Mouse (Mus musculus) heart, postnatal 36 days (tissue): ENCODE results near the gene Psma3. TPM values are rescaled to one million over a fixed set of nuclear protein-coding genes. Genes with fewer than 3 reads are reported as not detected.

Experiments
- DNase-seq, 2 experiments: peaks; one replicate each; pipeline ENCODE4 v3.0.0; 2021 to 2022
- intact Hi-C: fragments of 180-260 bp; cut with DNase I; formaldehyde crosslinking; loops from one replicate; pipeline ENCODE4 v1.15.1; 2025
- total RNA-seq, 2 experiments: library from RNA; stranded (reverse); gene quantifications; 2 replicates each; pipeline ENCODE4 v1.2.3; 2021

Gene Psma3
- total RNA-seq = 100 to 1,000 TPM; 193 to 201 TPM

DNA sequence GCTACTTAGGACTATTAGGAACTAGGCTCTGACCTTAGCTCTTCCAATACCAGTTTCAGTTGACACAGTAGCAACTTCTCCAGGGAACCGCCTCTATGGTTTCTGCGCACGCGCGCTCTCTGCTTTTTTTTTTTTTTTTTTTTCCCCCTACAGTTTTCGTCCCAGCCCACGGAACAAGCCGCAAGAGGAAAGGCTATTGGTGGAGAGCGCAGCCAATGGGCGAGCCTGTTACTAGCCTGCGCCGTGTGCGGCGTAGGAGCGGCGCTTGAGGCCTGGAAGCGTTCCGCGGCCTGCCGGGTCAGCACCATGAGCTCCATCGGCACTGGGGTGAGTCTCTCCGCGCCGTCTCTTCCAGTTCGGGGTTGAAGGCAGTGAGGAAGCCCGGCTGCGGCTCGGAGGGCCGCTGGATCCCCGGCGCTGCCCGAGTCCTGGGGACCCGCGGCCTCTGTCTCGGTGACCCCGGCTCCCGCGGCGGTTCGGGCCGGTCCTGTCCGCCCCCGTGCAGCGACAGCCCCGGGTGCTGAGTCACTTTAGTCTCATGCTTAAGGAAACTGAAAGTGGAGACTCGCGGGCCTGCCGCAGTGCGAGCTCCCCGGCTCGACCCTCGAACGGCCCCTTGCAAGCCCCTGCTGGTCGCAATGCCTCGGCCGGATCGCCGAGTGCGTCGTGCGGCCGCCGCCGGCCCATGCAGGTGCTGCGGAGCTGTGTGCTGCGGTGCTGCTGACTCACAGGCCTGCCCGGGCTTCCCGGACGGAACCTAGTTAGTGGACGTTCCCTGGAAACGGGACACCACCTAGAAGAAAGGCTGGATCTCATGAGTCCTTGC lies at the start of gene Psma3:
TSS of gene Psma3 (plus strand) at position 181 of the 826 bp plus-strand sequence.
- intact Hi-C loops = loop anchor here (2.0 to 5.0 kb wide), 2 partner anchors 42 to 163 kb away; partner anchors contain the start of genes 2700049A03Rik and Timm9
- DNase-seq = peak; percentile 86 to 92

- intact Hi-C loops = no loop called here
- DNase-seq = no peak
Observed at GRCm38 (mm10) chr12:70929781-70930180, 44.6 kb upstream of the Psma3 start.

DNA sequence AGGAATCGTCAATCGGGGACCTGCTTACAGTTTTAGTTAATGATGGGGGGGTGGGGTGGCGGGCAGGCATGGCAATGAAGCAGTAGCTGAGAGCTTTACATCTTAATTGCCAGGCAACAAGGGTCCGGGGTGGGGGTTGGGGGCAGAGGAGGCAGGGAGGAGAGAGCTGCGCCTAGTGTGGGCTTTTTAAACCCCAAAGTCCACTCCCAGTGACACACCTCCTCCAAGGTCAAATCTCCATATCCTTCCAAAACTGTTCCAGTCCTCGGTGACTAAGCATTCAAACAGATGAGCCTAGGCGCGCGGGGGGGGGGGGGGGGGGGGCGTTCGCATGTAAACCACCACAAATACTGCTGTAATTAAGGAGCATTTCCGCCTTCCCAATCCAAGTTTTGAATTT lies 37.3 kb upstream of the Psma3 start:
- intact Hi-C loops = no loop called here
- peak in 1 of 2 experiments; percentile 11 for DNase-seq

GRCm38 (mm10) chr12:70937571-70938384 lies 36.6 kb upstream of the Psma3 start, which contains the start of gene Actr10:
Gene Actr10 (plus strand): TSS chr12:70937857.
- peak; percentile 96 for DNase-seq
- intact Hi-C loops = loop anchor here (2.0 kb wide), 1 partner anchor 31 kb away; no protein-coding TSS in a partner anchor

DNA sequence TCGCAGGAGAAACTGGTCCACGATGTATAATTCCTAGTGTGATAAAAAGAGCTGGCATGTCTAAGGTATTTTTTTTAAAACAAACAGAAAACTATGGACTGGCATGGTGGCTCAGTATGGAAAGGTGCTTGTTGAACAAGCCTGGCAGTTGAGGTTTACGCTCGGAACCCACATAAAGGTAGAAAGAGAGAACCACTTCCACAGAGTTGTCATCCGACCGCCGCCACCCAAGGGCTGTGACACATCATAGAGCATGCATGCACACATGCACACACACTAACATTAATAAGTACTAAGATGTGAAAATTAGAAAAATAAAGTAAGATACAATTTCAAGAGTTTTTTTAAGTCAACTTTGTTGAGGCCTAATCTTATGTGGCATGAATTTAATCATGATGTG lies 33.6 kb upstream of the Psma3 start:
- intact Hi-C loops = no loop called here
- no peak for DNase-seq

DNA sequence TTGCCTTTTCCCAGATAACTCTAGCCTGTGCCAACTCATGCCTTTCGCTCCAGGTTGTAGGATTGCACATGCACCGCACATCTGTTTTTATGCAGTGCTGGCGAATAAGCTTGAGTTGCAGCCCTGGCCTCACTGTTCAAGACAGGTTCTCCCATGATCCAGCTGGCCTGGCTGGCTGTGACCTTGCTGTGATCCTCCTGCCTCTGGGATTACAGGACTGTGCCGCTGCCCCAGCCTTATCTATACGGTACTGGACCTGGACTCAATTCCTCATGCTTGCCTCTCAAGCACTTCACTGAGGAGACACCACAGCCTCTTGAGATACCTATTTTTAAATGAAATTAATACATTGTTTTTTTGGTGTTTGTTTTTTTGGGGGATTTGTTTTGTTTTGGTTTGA lies 30.2 kb upstream of the Psma3 start:
- DNase-seq = peak in 1 of 2 experiments; percentile 11
- intact Hi-C loops = no loop called here

GRCm38 (mm10) chr12:70946585-70947256 lies 27.7 kb upstream of the Psma3 start:
- DNase-seq = no peak
- intact Hi-C loops = no loop called here

GRCm38 (mm10) chr12:70958640-70959039 lies 15.8 kb upstream of the Psma3 start:
- DNase-seq = no peak
- intact Hi-C loops = no loop called here

GRCm38 (mm10) chr12:70967581-70967980 lies 6.8 kb upstream of the Psma3 start:
- DNase-seq = no peak

GRCm38 (mm10) chr12:70968141-70968790 lies 6.2 kb upstream of the Psma3 start:
- DNase-seq = peak; percentile 81 to 89
- intact Hi-C loops = loop anchor here (2.0 kb wide), 2 partner anchors 29 to 81 kb away; no protein-coding TSS in a partner anchor

More at GRCm38 (mm10) chr12:70967581-70967980, 6.8 kb upstream of the Psma3 start:
- intact Hi-C loops = no loop called here

- intact Hi-C loops = loop anchor here (2.0 kb wide), 2 partner anchors 30 to 80 kb away; no protein-coding TSS in a partner anchor
- peak; percentile 90 for DNase-seq
Observed at GRCm38 (mm10) chr12:70968791-70969307, 5.6 kb upstream of the Psma3 start.

- DNase-seq = peak; percentile 47 to 53
- intact Hi-C loops = loop anchor here (2.0 to 5.0 kb wide), 3 partner anchors 31 to 168 kb away; partner anchors contain the start of genes 2700049A03Rik and Timm9
Observed at GRCm38 (mm10) chr12:70969485-70970184, 4.8 kb upstream of the Psma3 start.

GRCm38 (mm10) chr12:70973831-70974230 lies 590 bp upstream of the Psma3 start:
- intact Hi-C loops = loop anchor here (2.0 to 5.0 kb wide), 2 partner anchors 43 to 163 kb away; partner anchors contain the start of genes 2700049A03Rik and Timm9
- DNase-seq = no peak

GRCm38 (mm10) chr12:70975406-70975805 lies 985 bp downstream of the Psma3 start:
- intact Hi-C loops = loop anchor here (2.0 kb wide), 1 partner anchor 41 kb away; no protein-coding TSS in a partner anchor
- no peak for DNase-seq

DNA sequence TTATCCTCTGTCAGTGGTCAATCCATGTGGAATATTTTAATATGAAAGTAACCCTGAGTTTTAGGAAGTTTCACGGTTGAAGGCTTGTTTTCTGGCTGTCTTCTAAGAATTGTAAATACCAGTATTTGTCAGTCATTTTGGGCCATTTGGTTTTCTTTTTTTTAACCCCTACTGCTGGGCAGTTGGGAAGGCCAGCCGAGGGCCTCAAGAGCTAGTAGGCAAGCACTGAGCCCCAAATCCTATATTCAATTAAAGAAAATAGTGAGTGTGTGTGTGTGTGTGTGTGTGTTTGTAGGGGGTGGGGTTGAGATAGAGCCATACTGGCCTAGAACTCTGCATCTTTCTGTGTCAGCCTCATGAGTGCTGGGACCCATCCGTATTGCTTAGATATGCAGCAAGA lies 1.5 kb downstream of the Psma3 start:
- no peak for DNase-seq
- intact Hi-C loops = loop anchor here (2.0 kb wide), 1 partner anchor 41 kb away; no protein-coding TSS in a partner anchor

- intact Hi-C loops = no loop called here
- no peak for DNase-seq
Observed at GRCm38 (mm10) chr12:70978345-70978744, 3.9 kb downstream of the Psma3 start.

- no peak for DNase-seq
- intact Hi-C loops = no loop called here
Observed at GRCm38 (mm10) chr12:70984855-70985550, 10.6 kb downstream of the Psma3 start.

DNA sequence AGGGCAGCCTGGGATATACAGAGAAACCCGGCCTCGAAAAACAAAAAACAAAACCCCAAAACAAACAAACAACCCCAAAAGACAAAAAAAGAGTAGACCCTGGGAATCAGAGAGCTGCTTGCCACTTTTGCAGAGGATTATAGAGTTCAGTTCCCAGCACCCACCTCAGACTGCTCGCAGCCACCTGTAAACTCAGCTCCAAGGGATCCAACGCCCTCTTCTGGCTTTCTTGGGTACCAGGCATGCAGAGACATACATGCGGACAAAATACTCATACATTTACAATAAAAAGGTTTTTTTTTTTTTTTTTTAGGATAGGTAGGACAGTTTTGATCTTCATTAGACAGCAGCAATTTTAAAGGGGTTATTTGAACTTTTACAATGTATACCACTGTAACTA lies 22.8 kb downstream of the Psma3 start:
- intact Hi-C loops = no loop called here

More for the DNA sequence above, 22.8 kb downstream of the Psma3 start:
- no peak for DNase-seq
